Mouse (Mus musculus) NIH3T3 (cell line): ENCODE results near the gene LTO1.
"Not testable (repeated sequence)": the region's sequence is repeated elsewhere in the genome, so short reads cannot be mapped to it uniquely, and the experiment has no call there.

Experiments used
- DNase-seq: peaks from one replicate; pipeline ENCODE4 v3.0.0-alpha.2; 2012; ENCODE audit warnings: low read depth

LTO1 gene

GRCm38 (mm10) chr7:144914948-144915750 is at the start of gene LTO1:
LTO1 (plus strand) TSS chr7:144915100.
- DNase-seq: peak; percentile 94

- no peak for DNase-seq
Observed at GRCm38 (mm10) chr7:144867161-144867560, 47.7 kb upstream of the LTO1 start.

- no peak for DNase-seq
Observed at GRCm38 (mm10) chr7:144867602-144868001, 47.3 kb upstream of the LTO1 start.

- DNase-seq: no peak
Observed at GRCm38 (mm10) chr7:144872420-144872819, 42.5 kb upstream of the LTO1 start.

GRCm38 (mm10) chr7:144873160-144873559 is 41.7 kb upstream of the LTO1 start:
- no peak for DNase-seq

- DNase-seq: no peak
Observed at GRCm38 (mm10) chr7:144874226-144874625, 40.7 kb upstream of the LTO1 start.

GRCm38 (mm10) chr7:144878401-144878800 is 36.5 kb upstream of the LTO1 start:
- no peak for DNase-seq

GRCm38 (mm10) chr7:144883106-144883505 is 31.8 kb upstream of the LTO1 start:
- peak; percentile 57 for DNase-seq

GRCm38 (mm10) chr7:144887672-144888071 is 27.2 kb upstream of the LTO1 start:
- no peak for DNase-seq

- DNase-seq: no peak
Observed at GRCm38 (mm10) chr7:144888564-144889299, 26.2 kb upstream of the LTO1 start.

GRCm38 (mm10) chr7:144890661-144891060 is 24.2 kb upstream of the LTO1 start:
- not testable (repeated sequence) for DNase-seq

- no peak for DNase-seq
Observed at GRCm38 (mm10) chr7:144891863-144892262, 23.0 kb upstream of the LTO1 start.

- DNase-seq: no peak
Observed at GRCm38 (mm10) chr7:144892322-144892721, 22.6 kb upstream of the LTO1 start.

- DNase-seq: peak; percentile 73
Observed at GRCm38 (mm10) chr7:144894191-144894590, 20.7 kb upstream of the LTO1 start.

- no peak for DNase-seq
Observed at GRCm38 (mm10) chr7:144894706-144895105, 20.2 kb upstream of the LTO1 start.

- DNase-seq: peak; percentile 75
Observed at GRCm38 (mm10) chr7:144895305-144896111, 19.4 kb upstream of the LTO1 start.

GRCm38 (mm10) chr7:144896294-144897218 is 18.3 kb upstream of the LTO1 start, which contains the start of gene Fgf15:
Fgf15 (plus strand) TSS chr7:144896531.
- DNase-seq: no peak

GRCm38 (mm10) chr7:144898506-144898905 is 16.4 kb upstream of the LTO1 start:
- no peak for DNase-seq

- not testable (repeated sequence) for DNase-seq
Observed at GRCm38 (mm10) chr7:144905514-144905913, 9.4 kb upstream of the LTO1 start.

GRCm38 (mm10) chr7:144906708-144907397 is 8.0 kb upstream of the LTO1 start:
- peak; percentile 49 for DNase-seq

- DNase-seq: no peak
Observed at GRCm38 (mm10) chr7:144907793-144908192, 7.1 kb upstream of the LTO1 start.
